Mouse (Mus musculus) brain, embryonic 14.5 days (tissue): ENCODE data around the gene Tmem255b.

Experiments
- CTCF ChIP-seq: fragments of 200-500 bp; IDR thresholded peaks from 2 replicates; pipeline ENCODE4 v1.5.1; 2012; ENCODE audit warnings: inconsistent platforms, mild to moderate bottlenecking, moderate library complexity, borderline replicate concordance; ENCODE audit not compliant: insufficient read depth, insufficient read length; ENCODE audit errors: extremely low read depth
- POLR2A ChIP-seq: fragments of 200-500 bp; IDR thresholded peaks from 2 replicates; pipeline ENCODE4 v1.6.1; 2012; ENCODE audit warnings: mild to moderate bottlenecking, inconsistent platforms, borderline replicate concordance; ENCODE audit not compliant: poor library complexity, insufficient read depth, insufficient read length, severe bottlenecking; ENCODE audit errors: extremely low read depth

DNA sequence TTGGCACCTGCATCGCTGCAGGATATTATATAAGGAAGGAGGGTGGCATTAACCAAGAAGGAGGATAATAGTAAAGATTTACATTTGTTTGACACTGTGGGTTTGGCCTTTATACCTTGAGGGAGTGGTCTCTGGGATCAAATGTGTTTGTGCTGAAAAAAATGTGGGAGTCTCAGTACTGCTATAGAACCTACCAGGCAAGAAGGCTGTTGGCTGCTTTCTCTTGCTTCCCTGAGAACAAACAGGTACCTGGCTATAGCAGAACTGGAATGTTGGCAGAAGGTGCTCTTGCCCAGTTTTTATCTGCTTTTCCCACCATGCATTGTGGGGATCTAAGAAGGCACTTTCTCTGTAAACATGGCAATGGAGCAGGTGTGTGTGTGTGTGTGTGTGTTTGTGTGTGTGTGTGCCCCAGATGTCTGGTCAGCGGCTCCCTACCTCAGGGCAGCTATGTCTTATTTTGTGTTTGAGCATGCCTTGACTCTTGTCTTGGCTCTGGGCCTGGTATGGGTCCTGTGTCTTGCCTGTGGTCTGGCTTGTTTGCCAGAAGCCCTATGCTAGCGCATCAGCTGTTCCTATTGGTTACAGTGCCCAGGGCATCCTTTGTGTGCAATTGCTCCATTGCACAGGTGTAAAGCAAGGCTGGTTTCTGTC, 72.4 kb downstream of the Tmem255b start:
- TF ChIP-seq POLR2A (no peak), CTCF (no peak)
